Mouse (Mus musculus): ENCODE measurements at regions not wholly inside any gene's neighbourhood (a gene's known extent, or its start where the extent isn't known, plus 50 kb on each side); places are given as distances from the start of the nearest gene placed in this dataset.
"Not testable (repeated sequence)": the region's sequence is repeated elsewhere in the genome, so short reads cannot be mapped to it uniquely, and the experiment has no call there.

- no peak for DNase-seq
- TF ChIP-seq CTCF (IDR thresholded peaks at IDR 0.05), result no peak
- H3K4me3 ChIP-seq, result no peak overlapping the region
- intact Hi-C loops (cut with DNase I), result no loop called here
- no peak overlapping the region for H3K27ac ChIP-seq
Observed at GRCm38 (mm10) chr4:71489788-71490187, 268.0 kb downstream of the Gm11232 start.

GRCm38 (mm10) chr4:71488663-71489161 is 269.1 kb downstream of the Gm11232 start:
- peak; percentile 16 for DNase-seq
- H3K4me3 ChIP-seq, result no peak overlapping the region
- no peak overlapping the region for H3K27ac ChIP-seq
- intact Hi-C loops (cut with DNase I), result no loop called here
- no peak for TF ChIP-seq CTCF (IDR thresholded peaks at IDR 0.05)

GRCm38 (mm10) chr4:71488059-71488458 is 269.7 kb downstream of the Gm11232 start:
- Histone ChIP-seq H3K4me3 (no peak overlapping the region), H3K27ac (no peak overlapping the region)
- no peak for TF ChIP-seq CTCF (IDR thresholded peaks at IDR 0.05)
- DNase-seq, result no peak
- intact Hi-C loops (cut with DNase I), result no loop called here

GRCm38 (mm10) chr4:71480960-71481359 is 276.8 kb downstream of the Gm11232 start:
- no peak for TF ChIP-seq CTCF (IDR thresholded peaks at IDR 0.05)
- no peak overlapping the region for H3K27ac ChIP-seq
- intact Hi-C loops (cut with DNase I), result no loop called here
- no peak for DNase-seq
- H3K4me3 ChIP-seq, result no peak overlapping the region

- DNase-seq, result no peak
- intact Hi-C loops (cut with DNase I), result no loop called here
- no peak overlapping the region for H3K4me3 ChIP-seq
- no peak for TF ChIP-seq CTCF (IDR thresholded peaks at IDR 0.05)
- H3K27ac ChIP-seq, result no peak overlapping the region
Observed at GRCm38 (mm10) chr4:71470580-71470979, 287.2 kb downstream of the Gm11232 start.

- TF ChIP-seq CTCF (IDR thresholded peaks at IDR 0.05), result no peak
- Histone ChIP-seq H3K27ac (no peak overlapping the region), H3K4me3 (no peak overlapping the region)
- intact Hi-C loops (cut with DNase I), result no loop called here
- DNase-seq, result no peak
Observed at GRCm38 (mm10) chr4:71454811-71455210, 303.0 kb downstream of the Gm11232 start.

- no peak for DNase-seq
- intact Hi-C loops (cut with DNase I), result no loop called here
- Histone ChIP-seq H3K4me3 (no peak overlapping the region), H3K27ac (no peak overlapping the region)
- TF ChIP-seq CTCF (IDR thresholded peaks at IDR 0.05), result no peak
Observed at GRCm38 (mm10) chr4:71453499-71453898, 304.3 kb downstream of the Gm11232 start.

GRCm38 (mm10) chr4:71446461-71446860 is 311.3 kb downstream of the Gm11232 start:
- intact Hi-C loops (cut with DNase I), result no loop called here
- no peak for TF ChIP-seq CTCF (IDR thresholded peaks at IDR 0.05)
- no peak overlapping the region for H3K27ac ChIP-seq
- no peak overlapping the region for H3K4me3 ChIP-seq
- no peak for DNase-seq

GRCm38 (mm10) chr4:71431245-71431929 is 326.4 kb downstream of the Gm11232 start:
- no peak overlapping the region for H3K4me3 ChIP-seq
- no peak for TF ChIP-seq CTCF (IDR thresholded peaks at IDR 0.05)
- DNase-seq, result no peak
- intact Hi-C loops (cut with DNase I), result no loop called here
- no peak overlapping the region for H3K27ac ChIP-seq

- H3K27ac ChIP-seq; H3K4me3 ChIP-seq; intact Hi-C loops (cut with DNase I); DNase-seq: not testable (repeated sequence)
Observed at GRCm38 (mm10) chr4:71422121-71422520, 335.6 kb downstream of the Gm11232 start.

GRCm38 (mm10) chr4:71409867-71410266 is 347.9 kb downstream of the Gm11232 start:
- TF ChIP-seq CTCF (IDR thresholded peaks at IDR 0.05), result no peak
- intact Hi-C loops (cut with DNase I), result no loop called here
- Histone ChIP-seq H3K4me3 (no peak overlapping the region), H3K27ac (no peak overlapping the region)
- no peak for DNase-seq

GRCm38 (mm10) chr4:71390444-71390843 is 367.3 kb downstream of the Gm11232 start:
- H3K4me3 ChIP-seq, result no peak overlapping the region
- intact Hi-C loops (cut with DNase I), result no loop called here
- no peak for TF ChIP-seq CTCF (IDR thresholded peaks at IDR 0.05)
- no peak for DNase-seq
- H3K27ac ChIP-seq, result no peak overlapping the region

GRCm38 (mm10) chr4:71369276-71369675 is 388.5 kb downstream of the Gm11232 start:
- no peak for TF ChIP-seq CTCF (IDR thresholded peaks at IDR 0.05)
- no peak for DNase-seq
- no peak overlapping the region for H3K4me3 ChIP-seq
- no peak overlapping the region for H3K27ac ChIP-seq
- intact Hi-C loops (cut with DNase I), result no loop called here

GRCm38 (mm10) chr4:71363761-71364160 is 394.0 kb downstream of the Gm11232 start:
- no peak for TF ChIP-seq CTCF (IDR thresholded peaks at IDR 0.05)
- no peak overlapping the region for H3K4me3 ChIP-seq
- intact Hi-C loops (cut with DNase I), result no loop called here
- DNase-seq, result no peak
- no peak overlapping the region for H3K27ac ChIP-seq

Data from gastrocnemius, adult 2 months (tissue).